ENCODE assay signal across 8 mouse cellular contexts in the genomic region with DNA sequence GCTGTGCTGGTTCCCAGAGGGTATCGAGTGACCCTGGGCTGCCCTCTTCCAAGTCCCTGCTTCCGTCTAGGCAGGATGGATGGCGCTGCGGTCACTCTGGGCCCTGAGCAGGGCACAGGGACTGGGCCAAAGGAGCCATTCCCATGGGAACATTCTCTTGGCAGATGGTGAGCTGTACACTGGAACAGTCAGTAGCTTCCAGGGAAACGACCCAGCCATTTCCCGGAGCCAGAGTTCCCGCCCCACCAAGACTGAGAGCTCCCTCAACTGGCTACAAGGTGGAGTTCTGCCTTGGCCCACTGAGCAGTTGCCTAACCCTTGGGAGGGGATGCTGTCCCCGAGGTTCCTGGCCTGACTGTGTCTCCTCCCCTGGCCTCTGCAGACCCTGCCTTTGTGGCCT. TPM values are rescaled to one million over a fixed set of nuclear protein-coding genes. Genes with fewer than 3 reads are reported as not detected.
DNase-seq lines count a peak whose midpoint lies in the region; ATAC-seq lines count a peak whose summit lies in the region.

No protein-coding gene starts in this region.

- no peaks in the 10 kb centered on the region for H3K9me3 ChIP-seq in forebrain, embryonic 15.5 days
- H3K9me3 ChIP-seq in forebrain, embryonic 12.5 days: no peaks in the 10 kb centered on the region
- H3K9me3 ChIP-seq in midbrain, embryonic 13.5 days: no peaks in the 10 kb centered on the region
- H3K9me3 ChIP-seq in midbrain, embryonic 10.5 days (replicated peaks): no peaks in the 10 kb centered on the region
- no peaks in the 10 kb centered on the region for H3K9me3 ChIP-seq in forebrain, embryonic 16.5 days (ENCODE audit: control insufficient read depth, low read length)

- no peak for DNase-seq in midbrain, embryonic 10.5 days (ENCODE audit: low spot score)
- DNase-seq in heart, postnatal 4 days: peak; percentile 57
- DNase-seq in lung, postnatal 10 days: peak; percentile 68

- H3K4me2 ChIP-seq in forebrain, embryonic 15.5 days (replicated peaks): no peak overlapping the region
- H3K4me2 ChIP-seq in forebrain, embryonic 12.5 days: no peak overlapping the region
- no peak overlapping the region for H3K4me2 ChIP-seq in midbrain, embryonic 13.5 days (replicated peaks)
- H3K4me2 ChIP-seq in forebrain, embryonic 16.5 days (ENCODE audit: low read length): no peak overlapping the region

- H3K27me3 ChIP-seq in forebrain, embryonic 15.5 days: no peaks in the 10 kb centered on the region
- H3K27me3 ChIP-seq in forebrain, embryonic 12.5 days: no peaks in the 10 kb centered on the region
- no peaks in the 10 kb centered on the region for H3K27me3 ChIP-seq in midbrain, embryonic 13.5 days
- no peaks in the 10 kb centered on the region for H3K27me3 ChIP-seq in midbrain, embryonic 10.5 days (ENCODE audit: low read depth, poor library complexity, severe bottlenecking)
- H3K27me3 ChIP-seq in forebrain, embryonic 16.5 days (replicated peaks; ENCODE audit: control insufficient read depth, insufficient read depth, low read length): no peaks in the 10 kb centered on the region

- H3K36me3 ChIP-seq in forebrain, embryonic 15.5 days: peaks cover 74% of the 10 kb centered on the region
- H3K36me3 ChIP-seq in forebrain, embryonic 12.5 days (replicated peaks): peaks cover 82% of the 10 kb centered on the region
- peaks cover 77% of the 10 kb centered on the region for H3K36me3 ChIP-seq in midbrain, embryonic 13.5 days
- peaks cover 81% of the 10 kb centered on the region for H3K36me3 ChIP-seq in midbrain, embryonic 10.5 days
- H3K36me3 ChIP-seq in forebrain, embryonic 16.5 days (ENCODE audit: control insufficient read depth, insufficient read depth): peaks cover 33% of the 10 kb centered on the region

- no peak overlapping the region for H3K27ac ChIP-seq in forebrain, embryonic 15.5 days (replicated peaks)
- no peak overlapping the region for H3K27ac ChIP-seq in forebrain, embryonic 12.5 days
- H3K27ac ChIP-seq in midbrain, embryonic 13.5 days: no peak overlapping the region
- no peak overlapping the region for H3K27ac ChIP-seq in midbrain, embryonic 10.5 days (replicated peaks)
- no peak overlapping the region for H3K27ac ChIP-seq in forebrain, embryonic 16.5 days (ENCODE audit: low read length)

- peaks cover 11% of the 10 kb centered on the region for H3K4me1 ChIP-seq in forebrain, embryonic 15.5 days
- H3K4me1 ChIP-seq in forebrain, embryonic 12.5 days: peaks cover 5% of the 10 kb centered on the region
- H3K4me1 ChIP-seq in midbrain, embryonic 13.5 days (replicated peaks): peaks cover 9% of the 10 kb centered on the region
- H3K4me1 ChIP-seq in midbrain, embryonic 10.5 days: peaks cover 8% of the 10 kb centered on the region
- peaks cover 5% of the 10 kb centered on the region for H3K4me1 ChIP-seq in forebrain, embryonic 16.5 days (replicated peaks; ENCODE audit: control insufficient read depth, insufficient read depth, low read length)

- no peak overlapping the region for H3K4me3 ChIP-seq in forebrain, embryonic 15.5 days
- no peak overlapping the region for H3K4me3 ChIP-seq in forebrain, embryonic 12.5 days (replicated peaks)
- H3K4me3 ChIP-seq in midbrain, embryonic 13.5 days (replicated peaks): no peak overlapping the region
- no peak overlapping the region for H3K4me3 ChIP-seq in midbrain, embryonic 10.5 days
- H3K4me3 ChIP-seq in forebrain, embryonic 16.5 days (replicated peaks; ENCODE audit: low read length): no peak overlapping the region

- 81% methylated on average over 8 of the region's 8 CpGs for WGBS in forebrain, embryonic 15.5 days
- WGBS in forebrain, embryonic 12.5 days: 84% methylated on average over 8 of the region's 8 CpGs
- WGBS in midbrain, embryonic 13.5 days: 79% methylated on average over 8 of the region's 8 CpGs
- WGBS in midbrain, embryonic 10.5 days: 83% methylated on average over 8 of the region's 8 CpGs
- 79% methylated on average over 8 of the region's 8 CpGs for WGBS in forebrain, embryonic 16.5 days

- H3K9ac ChIP-seq in forebrain, embryonic 15.5 days (replicated peaks): no peak overlapping the region
- H3K9ac ChIP-seq in forebrain, embryonic 12.5 days: no peak overlapping the region
- 0 out of 2 replicates have a peak overlapping the region, but pooled peaks have one; percentile 8 for H3K9ac ChIP-seq in midbrain, embryonic 13.5 days (replicated peaks)
- no peak overlapping the region for H3K9ac ChIP-seq in forebrain, embryonic 16.5 days (replicated peaks; ENCODE audit: low read depth, low read length)

- 0 out of 2 replicates have a peak, but pooled peaks have one; percentile 12 for ATAC-seq in forebrain, embryonic 15.5 days (replicated peaks)
- no peak for ATAC-seq in forebrain, embryonic 12.5 days (ENCODE audit: low FRiP score)
- no peak for ATAC-seq in midbrain, embryonic 13.5 days
- no peak for ATAC-seq in megakaryocyte, adult 5-6 weeks (ENCODE audit: poor library complexity, severe bottlenecking)
- no peak for ATAC-seq in forebrain, embryonic 16.5 days

RNA-seq across cellular contexts. Expression of a gene that starts 16.0 kb away (rescaled TPM):
- 31.6 and 32.7 TPM in 2 replicates for polyA plus RNA-seq in forebrain, embryonic 15.5 days (2015; fragmentation: Nextera tagmentation; extraction: Ambion mirVana)
- polyA plus RNA-seq in forebrain, embryonic 12.5 days (2016; fragmentation: Nextera tagmentation; extraction: Ambion mirVana): 34.7 and 41.6 TPM in 2 replicates
- polyA plus RNA-seq in midbrain, embryonic 13.5 days (2015; fragmentation: Nextera tagmentation; extraction: Ambion mirVana): 30.1 and 38.1 TPM in 2 replicates
- polyA plus RNA-seq in midbrain, embryonic 10.5 days (2016; fragmentation: Nextera tagmentation; extraction: Ambion mirVana): 63.3 and 77.6 TPM in 2 replicates
- total RNA-seq in heart, postnatal 4 days (2021): 10 to 100 TPM; 26.2 to 27.7 TPM
- 107 and 134 TPM in 2 replicates for total RNA-seq in megakaryocyte, adult 5-6 weeks (2015)
- 86.5 and 98.1 TPM in 2 replicates for total RNA-seq in megakaryocyte, adult 5-6 weeks (2017)
- polyA plus RNA-seq in forebrain, embryonic 16.5 days (2015; fragmentation: Nextera tagmentation; extraction: Ambion mirVana): 26.5 and 26.7 TPM in 2 replicates

RNA-seq across cellular contexts. Expression of a gene that starts 16.1 kb away (rescaled TPM):
- polyA plus RNA-seq in forebrain, embryonic 15.5 days (2015; fragmentation: Nextera tagmentation; extraction: Ambion mirVana): 3.6 and 3.9 TPM in 2 replicates
- polyA plus RNA-seq in forebrain, embryonic 12.5 days (2016; fragmentation: Nextera tagmentation; extraction: Ambion mirVana): 4.2 and 4.8 TPM in 2 replicates
- 4.2 and 4.3 TPM in 2 replicates for polyA plus RNA-seq in midbrain, embryonic 13.5 days (2015; fragmentation: Nextera tagmentation; extraction: Ambion mirVana)
- polyA plus RNA-seq in midbrain, embryonic 10.5 days (2016; fragmentation: Nextera tagmentation; extraction: Ambion mirVana): 5.6 and 6.3 TPM in 2 replicates
- 1 to 10 TPM; 2.5 to 2.6 TPM for total RNA-seq in heart, postnatal 4 days (2021)
- 5.2 and 5.4 TPM in 2 replicates for total RNA-seq in megakaryocyte, adult 5-6 weeks (2015)
- total RNA-seq in megakaryocyte, adult 5-6 weeks (2017): 1.9 and 2.7 TPM in 2 replicates
- 3.4 and 3.9 TPM in 2 replicates for polyA plus RNA-seq in forebrain, embryonic 16.5 days (2015; fragmentation: Nextera tagmentation; extraction: Ambion mirVana)

RNA-seq across cellular contexts. Expression of a gene that starts 29.6 kb away (rescaled TPM):
- 1.0 and 1.1 TPM in 2 replicates for polyA plus RNA-seq in forebrain, embryonic 15.5 days (2015; fragmentation: Nextera tagmentation; extraction: Ambion mirVana)
- 1.1 and 1.3 TPM in 2 replicates for polyA plus RNA-seq in forebrain, embryonic 12.5 days (2016; fragmentation: Nextera tagmentation; extraction: Ambion mirVana)
- 1.9 and 2.0 TPM in 2 replicates for polyA plus RNA-seq in midbrain, embryonic 13.5 days (2015; fragmentation: Nextera tagmentation; extraction: Ambion mirVana)
- polyA plus RNA-seq in midbrain, embryonic 10.5 days (2016; fragmentation: Nextera tagmentation; extraction: Ambion mirVana): 0.68 and 0.94 TPM in 2 replicates
- total RNA-seq in heart, postnatal 4 days (2021): under 1 TPM; 0.47 to 0.86 TPM
- 0.07 TPM in 1 of 2 replicates, not detected in the other for total RNA-seq in megakaryocyte, adult 5-6 weeks (2015)
- total RNA-seq in megakaryocyte, adult 5-6 weeks (2017): 0.12 TPM in 1 of 2 replicates, not detected in the other
- polyA plus RNA-seq in forebrain, embryonic 16.5 days (2015; fragmentation: Nextera tagmentation; extraction: Ambion mirVana): 1.0 and 1.2 TPM in 2 replicates

RNA-seq across cellular contexts. Expression of a gene that starts 29.9 kb away (rescaled TPM):
- 22.7 and 24.7 TPM in 2 replicates for polyA plus RNA-seq in forebrain, embryonic 15.5 days (2015; fragmentation: Nextera tagmentation; extraction: Ambion mirVana)
- polyA plus RNA-seq in forebrain, embryonic 12.5 days (2016; fragmentation: Nextera tagmentation; extraction: Ambion mirVana): 16.7 and 19.4 TPM in 2 replicates
- polyA plus RNA-seq in midbrain, embryonic 13.5 days (2015; fragmentation: Nextera tagmentation; extraction: Ambion mirVana): 22.8 and 24.0 TPM in 2 replicates
- 12.6 and 16.5 TPM in 2 replicates for polyA plus RNA-seq in midbrain, embryonic 10.5 days (2016; fragmentation: Nextera tagmentation; extraction: Ambion mirVana)
- 10 to 100 TPM; 14.3 to 16.1 TPM for total RNA-seq in heart, postnatal 4 days (2021)
- total RNA-seq in megakaryocyte, adult 5-6 weeks (2015): 10.1 and 13.7 TPM in 2 replicates
- 10.5 and 11.1 TPM in 2 replicates for total RNA-seq in megakaryocyte, adult 5-6 weeks (2017)
- 20.6 and 26.6 TPM in 2 replicates for polyA plus RNA-seq in forebrain, embryonic 16.5 days (2015; fragmentation: Nextera tagmentation; extraction: Ambion mirVana)

RNA-seq across cellular contexts. Expression of a gene that starts 44.4 kb away (rescaled TPM):
- polyA plus RNA-seq in forebrain, embryonic 15.5 days (2015; fragmentation: Nextera tagmentation; extraction: Ambion mirVana): 67.7 and 67.9 TPM in 2 replicates
- 56.8 TPM in 2 replicates for polyA plus RNA-seq in forebrain, embryonic 12.5 days (2016; fragmentation: Nextera tagmentation; extraction: Ambion mirVana)
- polyA plus RNA-seq in midbrain, embryonic 13.5 days (2015; fragmentation: Nextera tagmentation; extraction: Ambion mirVana): 63.8 and 64.3 TPM in 2 replicates
- polyA plus RNA-seq in midbrain, embryonic 10.5 days (2016; fragmentation: Nextera tagmentation; extraction: Ambion mirVana): 44.8 and 48.9 TPM in 2 replicates
- 10 to 100 TPM; 23.5 to 24.8 TPM for total RNA-seq in heart, postnatal 4 days (2021)
- 24.8 and 28.1 TPM in 2 replicates for total RNA-seq in megakaryocyte, adult 5-6 weeks (2015)
- 21.4 and 21.8 TPM in 2 replicates for total RNA-seq in megakaryocyte, adult 5-6 weeks (2017)
- 66.9 and 67.9 TPM in 2 replicates for polyA plus RNA-seq in forebrain, embryonic 16.5 days (2015; fragmentation: Nextera tagmentation; extraction: Ambion mirVana)
